ENCODE assay signal across 16 mouse cellular contexts in the genomic region with DNA sequence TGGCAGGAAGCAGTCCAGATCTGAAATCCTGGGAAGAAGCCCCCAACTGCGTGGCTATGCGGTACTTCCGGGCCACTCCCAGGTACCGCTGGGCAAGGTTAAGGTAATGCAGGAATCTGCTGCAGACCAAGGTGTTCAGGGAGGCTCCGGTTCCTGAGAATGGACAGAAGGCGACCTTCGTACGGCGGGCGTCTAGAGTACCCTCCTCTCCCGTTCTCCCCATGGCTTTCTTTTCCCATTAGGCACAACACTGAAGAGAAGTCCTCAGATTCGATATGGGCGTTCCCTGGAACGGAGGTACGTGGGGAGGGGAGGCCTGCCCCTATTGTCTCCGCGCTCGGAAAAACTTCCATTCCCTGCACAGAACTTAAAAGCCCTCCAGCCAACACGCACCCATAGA.
"Had no signal": no experiment of that assay in that cellular context is flagged by ENCODE, and none has a peak within 500 bp of the region (broad histone marks: within the 10 kb centered on the region; RNA-seq: fewer than 3 reads in every experiment).

No protein-coding gene starts in this region.

- H3K27ac ChIP-seq: kidney, embryonic 15.5 days; left cerebral cortex, adult 2 months; liver, embryonic 14.5 days; macrophage; midbrain, embryonic 13.5 days; stomach, postnatal 0 days had no signal

- ATAC-seq: liver, postnatal 0 days; lung, postnatal 0 days; midbrain, embryonic 13.5 days had no signal

- H3K36me3 ChIP-seq: kidney, embryonic 15.5 days; midbrain, embryonic 13.5 days had no signal

- H3K9me3 ChIP-seq: kidney, embryonic 15.5 days; midbrain, embryonic 13.5 days had no signal

- H3K9ac ChIP-seq: kidney, embryonic 15.5 days; liver, embryonic 14.5 days; liver, postnatal 0 days; lung, embryonic 14.5 days; midbrain, embryonic 13.5 days had no signal

- H3K4me3 ChIP-seq: kidney, embryonic 15.5 days; left cerebral cortex, adult 2 months; midbrain, embryonic 13.5 days had no signal

- H3K4me2 ChIP-seq: kidney, embryonic 15.5 days; lung, embryonic 14.5 days; midbrain, embryonic 13.5 days had no signal

- DNase-seq: kidney, adult 8-10 months; kidney, postnatal 10 days; kidney, postnatal 36 days; layer of hippocampus, postnatal 36 days; liver, postnatal 0 days; lung, embryonic 14.5 days; right cerebral cortex, postnatal 4 days; thymus, adult 18-20 months; thymus, postnatal 36 days had no signal
